Comparison of ENCODE assay signal across 9 mouse cellular contexts in genomic region chr19:24885504-24885903, GRCm38 (mm10). TPM values are rescaled to one million over a fixed set of nuclear protein-coding genes. Genes with fewer than 3 reads are reported as not detected.
DNase-seq lines count a peak whose midpoint lies in the region; ATAC-seq and TF ChIP-seq lines count a peak whose summit lies in the region.
"Had no signal": no experiment of that assay in that cellular context is flagged by ENCODE, and none has a peak within 500 bp of the region (broad histone marks: within the 10 kb centered on the region; RNA-seq: fewer than 3 reads in every experiment).

No protein-coding gene starts in this region.

- H3K36me3 ChIP-seq in thymus, adult 2 months (ENCODE audit: control insufficient read depth, insufficient read depth, low read length): no peaks in the 10 kb centered on the region
- no peaks in the 10 kb centered on the region for H3K36me3 ChIP-seq in forebrain, embryonic 13.5 days (ENCODE audit: poor library complexity, severe bottlenecking)
- H3K36me3 ChIP-seq in hindbrain, embryonic 15.5 days: no peaks in the 10 kb centered on the region
- no peaks in the 10 kb centered on the region for H3K36me3 ChIP-seq in limb, embryonic 14.5 days (ENCODE audit: control insufficient read depth, insufficient read depth, low read length)
- H3K36me3 ChIP-seq in neural tube, embryonic 12.5 days: no peaks in the 10 kb centered on the region

- no peak overlapping the region for H3K27ac ChIP-seq in thymus, adult 2 months (ENCODE audit: control insufficient read depth, insufficient read depth, low read length)
- no peak overlapping the region for H3K27ac ChIP-seq in forebrain, embryonic 13.5 days
- H3K27ac ChIP-seq in hindbrain, embryonic 15.5 days (replicated peaks): no peak overlapping the region
- no peak overlapping the region for H3K27ac ChIP-seq in limb, embryonic 14.5 days (replicated peaks; ENCODE audit: low read depth, low read length)
- no peak overlapping the region for H3K27ac ChIP-seq in neural tube, embryonic 12.5 days

- no peaks in the 10 kb centered on the region for H3K4me1 ChIP-seq in thymus, adult 2 months (replicated peaks; ENCODE audit: control insufficient read depth, insufficient read depth, low read length)
- no peaks in the 10 kb centered on the region for H3K4me1 ChIP-seq in forebrain, embryonic 13.5 days
- H3K4me1 ChIP-seq in hindbrain, embryonic 15.5 days (replicated peaks): no peaks in the 10 kb centered on the region
- no peaks in the 10 kb centered on the region for H3K4me1 ChIP-seq in limb, embryonic 14.5 days (ENCODE audit: control insufficient read depth, insufficient read depth, low read length)
- no peaks in the 10 kb centered on the region for H3K4me1 ChIP-seq in neural tube, embryonic 12.5 days

- H3K4me2 ChIP-seq in forebrain, embryonic 13.5 days: no peak overlapping the region
- no peak overlapping the region for H3K4me2 ChIP-seq in hindbrain, embryonic 15.5 days
- no peak overlapping the region for H3K4me2 ChIP-seq in limb, embryonic 14.5 days (replicated peaks; ENCODE audit: low read depth, low read length, severe bottlenecking)
- H3K4me2 ChIP-seq in neural tube, embryonic 12.5 days (replicated peaks): no peak overlapping the region

- no peak overlapping the region for H3K4me3 ChIP-seq in thymus, adult 2 months (ENCODE audit: control insufficient read depth, insufficient read depth, low read length)
- H3K4me3 ChIP-seq in forebrain, embryonic 13.5 days: no peak overlapping the region
- no peak overlapping the region for H3K4me3 ChIP-seq in hindbrain, embryonic 15.5 days
- no peak overlapping the region for H3K4me3 ChIP-seq in limb, embryonic 14.5 days (replicated peaks; ENCODE audit: low read length)
- H3K4me3 ChIP-seq in neural tube, embryonic 12.5 days: no peak overlapping the region

- DNase-seq in thymus, adult 2 months: peak; percentile 43
- no peak for DNase-seq in thymus, adult 18-20 months
- DNase-seq in c-Kit-positive CD71-positive TER-119-negative erythroid progenitor cells, embryonic 14.5 days (ENCODE audit: low read depth): peak; percentile 17
- peak; percentile 74 for DNase-seq in limb, embryonic 14.5 days (ENCODE audit: low spot score)
- peak; percentile 22 to 27 for DNase-seq in urinary bladder, postnatal 36 days (ENCODE audit: low spot score in 2 of 2)

- no peaks in the 10 kb centered on the region for H3K9me3 ChIP-seq in forebrain, embryonic 13.5 days (replicated peaks)
- H3K9me3 ChIP-seq in hindbrain, embryonic 15.5 days: no peaks in the 10 kb centered on the region
- no peaks in the 10 kb centered on the region for H3K9me3 ChIP-seq in limb, embryonic 14.5 days (ENCODE audit: control insufficient read depth, low read length)
- H3K9me3 ChIP-seq in neural tube, embryonic 12.5 days: no peaks in the 10 kb centered on the region

- no peak for TF ChIP-seq CTCF in thymus, adult 2 months (IDR thresholded peaks at IDR 0.05; ENCODE audit: borderline replicate concordance, control insufficient read depth, extremely low read depth, insufficient read depth, low read length, poor library complexity)

- peak; percentile 61; the same call in 1 of the 2 replicates for ATAC-seq in forebrain, embryonic 13.5 days
- 0 out of 2 replicates have a peak, but pooled peaks have one; percentile 42 for ATAC-seq in hindbrain, embryonic 15.5 days (ENCODE audit: low FRiP score, low read depth)
- peak; percentile 68; the same call in 1 of the 2 replicates for ATAC-seq in limb, embryonic 14.5 days (ENCODE audit: low FRiP score, low read depth)
- ATAC-seq in neural tube, embryonic 12.5 days (ENCODE audit: low FRiP score, low read depth): 0 out of 2 replicates have a peak, but pooled peaks have one; percentile 37

- no peak for TF ChIP-seq POLR2A in thymus, adult 2 months (IDR thresholded peaks at IDR 0.05; ENCODE audit: control insufficient read depth, extremely low read depth, insufficient read depth, low read length, poor library complexity)
- no peak for TF ChIP-seq POLR2A in limb, embryonic 14.5 days (IDR thresholded peaks at IDR 0.05; ENCODE audit: borderline replicate concordance, extremely low read depth, insufficient read depth, insufficient read length)

- no peak overlapping the region for H3K9ac ChIP-seq in forebrain, embryonic 13.5 days
- H3K9ac ChIP-seq in hindbrain, embryonic 15.5 days: no peak overlapping the region
- no peak overlapping the region for H3K9ac ChIP-seq in limb, embryonic 14.5 days (ENCODE audit: low read depth, low read length, severe bottlenecking)
- no peak overlapping the region for H3K9ac ChIP-seq in neural tube, embryonic 12.5 days

- H3K27me3 ChIP-seq in thymus, adult 2 months (ENCODE audit: control insufficient read depth, insufficient read depth, low read length): no peaks in the 10 kb centered on the region
- H3K27me3 ChIP-seq in forebrain, embryonic 13.5 days: no peaks in the 10 kb centered on the region; the same call in 1 of the 2 replicates
- H3K27me3 ChIP-seq in hindbrain, embryonic 15.5 days: 0 out of 2 replicates have a peak, but pooled peaks cover 6% of the 10 kb centered on the region
- H3K27me3 ChIP-seq in limb, embryonic 14.5 days (ENCODE audit: control insufficient read depth, insufficient read depth, low read length): no peaks in the 10 kb centered on the region
- 0 out of 2 replicates have a peak, but pooled peaks cover 2% of the 10 kb centered on the region for H3K27me3 ChIP-seq in neural tube, embryonic 12.5 days (replicated peaks)

- 11% methylated on average over 5 of the region's 5 CpGs for WGBS in thymus, adult 2 months
- 17% methylated on average over 5 of the region's 5 CpGs for WGBS in forebrain, embryonic 13.5 days
- WGBS in hindbrain, embryonic 15.5 days: 23% methylated on average over 5 of the region's 5 CpGs
- 15% methylated on average over 5 of the region's 5 CpGs for WGBS in limb, embryonic 14.5 days
- 10% methylated on average over 5 of the region's 5 CpGs for WGBS in neural tube, embryonic 12.5 days

RNA-seq across cellular contexts. Expression of gene Gm10053, which starts 10.0 kb away (rescaled TPM):
- polyA plus RNA-seq in thymus, adult 2 months (2012; rRNA removed): 8.1 and 12.9 TPM in 2 replicates
- polyA plus RNA-seq in forebrain, embryonic 13.5 days (2015; fragmentation: Nextera tagmentation; extraction: Ambion mirVana): 222 and 238 TPM in 2 replicates
- polyA plus RNA-seq in hindbrain, embryonic 15.5 days (2015; fragmentation: Nextera tagmentation; extraction: Ambion mirVana): 271 and 287 TPM in 2 replicates
- polyA plus RNA-seq in limb, embryonic 14.5 days (2012; rRNA removed): 28.3 and 50.4 TPM in 2 replicates
- polyA plus RNA-seq in limb, embryonic 14.5 days (2014; fragmentation: Nextera tagmentation; extraction: Ambion mirVana): 185 and 204 TPM in 2 replicates
- 237 and 247 TPM in 2 replicates for polyA plus RNA-seq in neural tube, embryonic 12.5 days (2016; fragmentation: Nextera tagmentation; extraction: Ambion mirVana)

RNA-seq across cellular contexts. Expression of gene Foxd4, which starts 15.5 kb away (rescaled TPM):
- not detected in 2 replicates for polyA plus RNA-seq in thymus, adult 2 months (2012; rRNA removed)
- polyA plus RNA-seq in forebrain, embryonic 13.5 days (2015; fragmentation: Nextera tagmentation; extraction: Ambion mirVana): not detected in 2 replicates
- 0.16 and 0.27 TPM in 2 replicates for polyA plus RNA-seq in hindbrain, embryonic 15.5 days (2015; fragmentation: Nextera tagmentation; extraction: Ambion mirVana)
- polyA plus RNA-seq in limb, embryonic 14.5 days (2012; rRNA removed): 0.59 and 0.87 TPM in 2 replicates
- 0.10 and 0.51 TPM in 2 replicates for polyA plus RNA-seq in limb, embryonic 14.5 days (2014; fragmentation: Nextera tagmentation; extraction: Ambion mirVana)
- polyA plus RNA-seq in neural tube, embryonic 12.5 days (2016; fragmentation: Nextera tagmentation; extraction: Ambion mirVana): not detected in 2 replicates
- polyA plus RNA-seq: gonadal fat pad, adult 2 months had no signal

RNA-seq across cellular contexts. Expression of gene Pgm5, which starts 23.8 kb away (rescaled TPM):
- 4.4 and 7.2 TPM in 2 replicates for polyA plus RNA-seq in thymus, adult 2 months (2012; rRNA removed)
- 0.19 and 0.35 TPM in 2 replicates for polyA plus RNA-seq in forebrain, embryonic 13.5 days (2015; fragmentation: Nextera tagmentation; extraction: Ambion mirVana)
- 1.2 and 2.2 TPM in 2 replicates for polyA plus RNA-seq in hindbrain, embryonic 15.5 days (2015; fragmentation: Nextera tagmentation; extraction: Ambion mirVana)
- 16.0 and 18.2 TPM in 2 replicates for polyA plus RNA-seq in limb, embryonic 14.5 days (2012; rRNA removed)
- 2.6 and 2.8 TPM in 2 replicates for polyA plus RNA-seq in limb, embryonic 14.5 days (2014; fragmentation: Nextera tagmentation; extraction: Ambion mirVana)
- polyA plus RNA-seq in neural tube, embryonic 12.5 days (2016; fragmentation: Nextera tagmentation; extraction: Ambion mirVana): 1.1 and 1.7 TPM in 2 replicates

Comparison
In these comparisons a context has a peak if more than half of its experiments do, and no peak if none do; other contexts are left out.
1. DNase-seq: peak in thymus, adult 2 months (single experiment), c-Kit-positive CD71-positive TER-119-negative erythroid progenitor cells, embryonic 14.5 days (single experiment), limb, embryonic 14.5 days (single experiment) and urinary bladder, postnatal 36 days (2 of 2); none in thymus, adult 18-20 months (0 of 2).
2. Peak in every context shown above with its lines, with median percentiles within 50 percentile points of each other: ATAC-seq.